In the genomic region with DNA sequence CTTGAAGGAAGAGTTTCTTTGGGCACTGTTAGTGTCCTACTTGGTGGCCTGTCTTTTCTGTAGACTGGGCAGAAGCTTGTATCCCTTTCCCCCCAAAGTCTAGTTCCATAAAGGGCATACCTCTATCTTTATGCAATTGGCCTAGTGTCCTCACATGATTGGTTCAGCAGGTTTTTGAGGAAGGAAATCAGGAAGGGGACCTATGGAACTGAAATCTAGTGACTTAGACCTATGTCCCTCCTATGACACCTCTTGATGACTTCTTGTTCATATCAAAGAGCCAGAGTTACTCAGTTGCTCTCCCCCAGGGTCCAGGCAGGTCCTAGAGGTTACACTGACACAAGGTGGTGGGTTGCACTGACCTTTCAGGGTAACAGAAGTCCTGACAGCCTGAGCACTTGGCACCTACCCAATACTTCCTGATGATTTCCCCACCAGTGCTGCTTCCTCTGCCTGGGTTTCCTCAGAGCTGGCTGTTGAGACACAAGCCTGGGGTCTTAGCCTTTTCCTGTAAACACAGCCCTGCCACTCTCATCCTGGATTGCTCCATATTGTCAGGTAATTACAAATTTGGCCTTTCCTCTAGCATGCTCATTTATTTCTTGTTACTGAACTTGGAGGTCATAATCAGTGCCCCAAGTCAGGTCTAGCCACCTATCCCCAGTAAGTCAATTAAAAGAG, we compare ENCODE assay signal across 23 mouse cellular contexts. TPM values are rescaled to one million over a fixed set of nuclear protein-coding genes. Genes with fewer than 3 reads are reported as not detected.
"Had no signal": no experiment of that assay in that cellular context is flagged by ENCODE, and none has a peak within 500 bp of the region (broad histone marks: within the 10 kb centered on the region; RNA-seq: fewer than 3 reads in every experiment).

No protein-coding gene starts in this region.

- H3K27me3 ChIP-seq: liver, embryonic 13.5 days; midbrain, embryonic 15.5 days; neural tube, embryonic 12.5 days had no signal

- H3K4me2 ChIP-seq: limb, embryonic 15.5 days; liver, embryonic 13.5 days; midbrain, embryonic 11.5 days; midbrain, embryonic 15.5 days; neural tube, embryonic 12.5 days had no signal

- H3K27ac ChIP-seq: limb, embryonic 15.5 days; liver, embryonic 13.5 days; midbrain, embryonic 15.5 days; neural tube, embryonic 12.5 days had no signal

- H3K9me3 ChIP-seq: limb, embryonic 15.5 days; liver, embryonic 13.5 days; midbrain, embryonic 15.5 days; neural tube, embryonic 12.5 days had no signal

- H3K9ac ChIP-seq: limb, embryonic 15.5 days; liver, embryonic 13.5 days; midbrain, embryonic 15.5 days; neural tube, embryonic 12.5 days had no signal

- ATAC-seq: intestine, embryonic 16.5 days; midbrain, embryonic 15.5 days had no signal

- H3K4me3 ChIP-seq: limb, embryonic 15.5 days; liver, embryonic 13.5 days; midbrain, embryonic 15.5 days; neural tube, embryonic 12.5 days had no signal

- H3K36me3 ChIP-seq: limb, embryonic 15.5 days; liver, embryonic 13.5 days; midbrain, embryonic 15.5 days; neural tube, embryonic 12.5 days had no signal

- H3K4me1 ChIP-seq: limb, embryonic 15.5 days; liver, embryonic 13.5 days; midbrain, embryonic 15.5 days; neural tube, embryonic 12.5 days had no signal

- DNase-seq: kidney, adult 8-10 months; kidney, postnatal 25 days; layer of hippocampus, adult 9-11 months; layer of hippocampus, postnatal 36 days; liver, embryonic 13.5 days; lung, adult 18-20 months; right cerebral cortex, postnatal 4 days; spleen, adult 18-20 months; thymus, adult 18-20 months; thymus, postnatal 25 days had no signal

RNA-seq across cellular contexts. Expression of gene S100a7a, which starts 5.7 kb away (rescaled TPM):
- total RNA-seq: monocyte, adult 5-6 weeks had no signal
- polyA plus RNA-seq: limb, embryonic 11.5 days; liver, embryonic 13.5 days; midbrain, embryonic 11.5 days; midbrain, embryonic 15.5 days; neural tube, embryonic 12.5 days; stomach, embryonic 14.5 days had no signal

RNA-seq across cellular contexts. Expression of gene S100a8, which starts 9.3 kb away (rescaled TPM):
- total RNA-seq: layer of hippocampus, adult 18-20 months; left cerebral cortex, postnatal 25 days had no signal

RNA-seq across cellular contexts. Expression of gene S100a9, which starts 36.0 kb away (rescaled TPM):
- total RNA-seq: layer of hippocampus, adult 18-20 months; left cerebral cortex, adult 8-10 months; left cerebral cortex, postnatal 25 days had no signal

RNA-seq across cellular contexts. Expression of gene S100a5, which starts 51.2 kb away (rescaled TPM):
- total RNA-seq: layer of hippocampus, postnatal 36 days; left cerebral cortex, postnatal 25 days; monocyte, adult 5-6 weeks; neutrophil, adult 5-6 weeks had no signal
- polyA plus RNA-seq: limb, embryonic 11.5 days; limb, embryonic 15.5 days; liver, embryonic 13.5 days; lung, embryonic 16.5 days; midbrain, embryonic 11.5 days; midbrain, embryonic 15.5 days; neural tube, embryonic 12.5 days had no signal
